Mouse (Mus musculus): ENCODE measurements at regions not wholly inside any gene's neighbourhood (a gene's known extent, or its start where the extent isn't known, plus 50 kb on each side); places are given as distances from the start of the nearest gene placed in this dataset.

- no peak overlapping the region for H3K4me3 ChIP-seq
- no peaks in the 10 kb centered on the region for H3K36me3 ChIP-seq
- H3K9me3 ChIP-seq: no peaks in the 10 kb centered on the region
- no peak overlapping the region for H3K4me2 ChIP-seq (replicated peaks)
- no peak overlapping the region for H3K27ac ChIP-seq
- no peak overlapping the region for H3K9ac ChIP-seq
- no peaks in the 10 kb centered on the region for H3K27me3 ChIP-seq
- no peaks in the 10 kb centered on the region for H3K4me1 ChIP-seq
- no peak for ATAC-seq (ENCODE audit: insufficient number of reproducible peaks, insufficient read depth, low FRiP score, low TSS enrichment)
- 61% methylated on average over 6 of the region's 6 CpGs for WGBS
These were observed 53.6 kb upstream of the Otol1 start for GRCm38 (mm10) chr3:69953674-69954329.

DNA sequence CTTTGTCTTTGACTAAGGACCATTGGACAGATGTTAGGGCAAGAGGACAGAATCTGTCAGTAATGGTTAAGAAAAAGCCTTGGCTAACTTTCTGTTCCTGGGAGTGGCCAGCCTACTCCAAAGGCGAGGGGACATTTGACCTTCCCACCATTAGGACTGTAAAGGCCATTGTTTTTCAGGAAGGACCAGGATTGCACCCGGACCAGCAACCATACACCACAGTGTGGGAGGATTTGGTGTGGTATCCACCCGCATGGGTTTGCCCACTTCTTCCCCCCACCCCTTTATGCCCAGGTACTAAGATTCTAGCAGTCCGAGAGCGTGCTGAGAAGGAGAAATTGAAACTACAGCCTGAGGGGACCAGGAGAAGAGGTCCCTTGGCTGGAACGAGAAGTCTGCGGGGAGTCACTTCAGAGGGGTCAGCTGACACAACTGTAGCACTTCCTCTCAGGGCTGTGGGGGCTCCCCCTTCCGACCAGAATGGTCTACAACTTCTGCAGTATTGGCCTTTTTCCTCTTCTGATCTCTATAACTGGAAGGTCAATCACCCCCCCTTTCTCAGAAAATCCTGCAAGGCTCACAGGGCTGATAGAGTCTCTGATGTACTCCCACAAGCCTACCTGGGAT is 63.2 kb upstream of the Sptssb start:
- 65% methylated on average over 8 of the region's 8 CpGs for WGBS
- Histone ChIP-seq H3K27me3 (no peaks in the 10 kb centered on the region), H3K4me3 (no peak overlapping the region)

GRCm38 (mm10) chr3:69912859-69913258 is 53.1 kb upstream of the Sptssb start:
- peak; percentile 72 for ATAC-seq (ENCODE audit: insufficient number of reproducible peaks, insufficient read depth, low FRiP score, low TSS enrichment)
- Histone ChIP-seq H3K27ac (no peak overlapping the region), H3K9ac (no peak overlapping the region), H3K36me3 (no peaks in the 10 kb centered on the region), H3K4me1 (no peaks in the 10 kb centered on the region), H3K27me3 (no peaks in the 10 kb centered on the region), H3K4me3 (no peak overlapping the region), H3K9me3 (no peaks in the 10 kb centered on the region), H3K4me2 (replicated peaks) (peak overlapping the region; percentile 39; the same call in 1 of the 2 replicates)
- WGBS: 14% methylated on average over 14 of the region's 14 CpGs

More for the DNA sequence above, 63.2 kb upstream of the Sptssb start:
- H3K27ac ChIP-seq: no peak overlapping the region
- no peak overlapping the region for H3K4me2 ChIP-seq (replicated peaks)
- H3K9ac ChIP-seq: no peak overlapping the region
- no peaks in the 10 kb centered on the region for H3K9me3 ChIP-seq
- no peaks in the 10 kb centered on the region for H3K36me3 ChIP-seq
- H3K4me1 ChIP-seq: 0 out of 2 replicates have a peak, but pooled peaks cover 14% of the 10 kb centered on the region
- no peak for ATAC-seq (ENCODE audit: insufficient number of reproducible peaks, insufficient read depth, low FRiP score, low TSS enrichment)

GRCm38 (mm10) chr3:69910073-69910472 is 50.3 kb upstream of the Sptssb start:
- no peak for ATAC-seq (ENCODE audit: insufficient number of reproducible peaks, insufficient read depth, low FRiP score, low TSS enrichment)
- no peaks in the 10 kb centered on the region for H3K27me3 ChIP-seq
- H3K4me3 ChIP-seq: no peak overlapping the region
- H3K4me1 ChIP-seq: no peaks in the 10 kb centered on the region
- no peak overlapping the region for H3K27ac ChIP-seq
- no peaks in the 10 kb centered on the region for H3K9me3 ChIP-seq
- WGBS: 87% methylated on average over 8 of the region's 8 CpGs
- no peak overlapping the region for H3K4me2 ChIP-seq (replicated peaks)
- H3K36me3 ChIP-seq: no peaks in the 10 kb centered on the region
- H3K9ac ChIP-seq: no peak overlapping the region

All from embryonic facial prominence, embryonic 12.5 days (tissue).